Mouse (Mus musculus): ENCODE measurements around the gene Dgcr2.

DNA sequence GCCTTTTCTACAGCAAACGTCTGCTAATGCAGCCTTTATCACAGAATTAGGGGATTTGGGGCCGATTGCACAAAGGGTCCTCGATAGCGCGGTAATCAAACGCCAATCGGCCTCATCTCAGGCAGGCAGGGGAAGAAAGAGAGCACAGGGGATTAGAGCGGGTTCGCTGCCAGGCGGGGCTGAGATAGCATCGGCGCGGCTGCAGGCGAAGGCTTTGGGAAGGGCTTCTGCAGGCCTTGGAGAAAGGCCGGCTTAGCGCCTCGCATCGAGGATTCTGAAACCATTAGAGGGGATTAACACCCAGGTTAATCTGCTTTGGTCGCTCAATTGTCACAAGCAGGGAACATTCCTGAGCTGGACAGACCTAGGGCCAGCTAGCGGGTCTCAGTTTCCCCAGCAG lies 22.2 kb upstream of the Dgcr2 start:
- TF ChIP-seq CTCF (IDR thresholded peaks at IDR 0.05; ENCODE audit: low read depth, low read length) (no peak), POLR2A (IDR thresholded peaks at IDR 0.05; ENCODE audit: borderline replicate concordance, low read depth, low read length) (no peak)

Data from bone marrow macrophage, adult 2 months (primary cell).